Mouse (Mus musculus) limb, embryonic 11.5 days (tissue): ENCODE measurements around the gene Rfx8. TPM values are rescaled to one million over a fixed set of nuclear protein-coding genes. Genes with fewer than 3 reads are reported as not detected.
A peak's percentile ranks its signal among the peaks of the same experiment; 100 is the strongest.

Experiments
- ATAC-seq: fragments of 200-750 bp; cut with Nextera tagmentation; 2 replicates; pipeline ENCODE4 v1.8.0; 2017; ENCODE audit warnings: low read depth; ENCODE audit not compliant: insufficient number of reproducible peaks, low FRiP score, low TSS enrichment
- DNase-seq: peaks from one replicate; pipeline ENCODE4 v3.0.0-alpha.2; 2015; ENCODE audit warnings: low spot score
- H3K27ac ChIP-seq: fragments of 300-500 bp; sonication (generic); replicated peaks from 2 replicates; pipeline ENCODE4 v1.5.1; 2014; ENCODE audit warnings: low read depth, mild to moderate bottlenecking, low read length
- H3K27me3 ChIP-seq: fragments of 300-500 bp; sonication (generic); 2 replicates; pipeline ENCODE4 v1.6.1; 2014; ENCODE audit warnings: mild to moderate bottlenecking, low read length, mixed read lengths; ENCODE audit not compliant: control insufficient read depth, insufficient read depth
- H3K36me3 ChIP-seq: fragments of 300-500 bp; sonication (generic); 2 replicates; pipeline ENCODE4 v1.6.1; 2014; ENCODE audit warnings: mild to moderate bottlenecking, low read length, moderate library complexity, mixed read lengths; ENCODE audit not compliant: control insufficient read depth, insufficient read depth
- H3K4me1 ChIP-seq: fragments of 300-500 bp; sonication (generic); 2 replicates; pipeline ENCODE4 v1.6.1; 2014; ENCODE audit warnings: low read length, mixed read lengths; ENCODE audit not compliant: control insufficient read depth, insufficient read depth
- H3K4me2 ChIP-seq: fragments of 300-500 bp; sonication (generic); 2 replicates; pipeline ENCODE4 v1.6.1; 2014; ENCODE audit warnings: low read depth, mild to moderate bottlenecking, moderate library complexity; ENCODE audit not compliant: severe bottlenecking
- H3K4me3 ChIP-seq: fragments of 300-500 bp; sonication (generic); 2 replicates; pipeline ENCODE4 v1.5.1; 2014; ENCODE audit warnings: low read depth, low read length
- H3K9ac ChIP-seq: fragments of 300-500 bp; sonication (generic); 2 replicates; pipeline ENCODE4 v1.6.1; 2014; ENCODE audit warnings: mild to moderate bottlenecking, low read length
- H3K9me3 ChIP-seq: fragments of 300-500 bp; sonication (generic); 2 replicates; pipeline ENCODE4 v1.6.1; 2016; ENCODE audit warnings: low read length; ENCODE audit not compliant: control insufficient read depth
- WGBS: fragments of 180-500 bp; shearing (Covaris S2); extraction: QIAGEN DNeasy Blood & Tissue Kit; methylation state at CpG from one replicate; pipeline ENCODE4 v1.1.7; 2014; 5-methylcytosine and 5-hydroxymethylcytosine counted together
- polyA plus RNA-seq: library from polyadenylated mRNA; unstranded; fragments of >200 nt; fragmentation: Nextera tagmentation; extraction: Ambion mirVana; gene quantifications from 2 replicates; pipeline ENCODE4 v1.2.1, GENCODE M21; 2014

Gene Rfx8
- polyA plus RNA-seq, 1 experiment from 2014 or later, result 0.96 TPM

DNA sequence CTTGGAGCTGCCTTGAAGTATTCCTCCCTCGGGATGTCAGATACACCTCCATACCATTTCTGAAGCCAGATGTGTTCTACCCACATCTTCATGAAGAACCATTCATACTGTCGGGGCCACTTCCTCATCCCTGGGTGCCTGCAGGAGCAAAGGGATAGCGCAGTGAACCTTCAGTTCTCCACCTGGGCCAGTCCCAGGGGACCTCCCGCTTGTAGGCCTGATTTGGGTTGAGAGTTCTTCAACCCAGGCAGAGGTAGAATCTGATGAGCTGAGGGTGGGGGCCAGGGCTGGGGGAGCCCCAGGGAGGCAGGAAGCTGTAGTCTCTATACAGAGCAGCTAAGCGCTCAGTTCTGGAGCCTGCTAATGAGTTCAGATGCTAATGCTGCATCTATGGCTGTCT lies 97.7 kb downstream of the Rfx8 start:
- WGBS, result 94% methylated on average over 5 of the region's 5 CpGs
- ATAC-seq, result no peak
- H3K27me3 ChIP-seq, result no peaks in the 10 kb centered on the region
- H3K9ac ChIP-seq, result no peak overlapping the region
- 0 out of 2 replicates have a peak, but pooled peaks cover 2% of the 10 kb centered on the region for H3K4me1 ChIP-seq
- H3K36me3 ChIP-seq, result no peaks in the 10 kb centered on the region
- H3K4me3 ChIP-seq, result no peak overlapping the region
- no peak for DNase-seq
- H3K27ac ChIP-seq, result no peak overlapping the region
- H3K9me3 ChIP-seq, result no peaks in the 10 kb centered on the region
- H3K4me2 ChIP-seq, result no peak overlapping the region

DNA sequence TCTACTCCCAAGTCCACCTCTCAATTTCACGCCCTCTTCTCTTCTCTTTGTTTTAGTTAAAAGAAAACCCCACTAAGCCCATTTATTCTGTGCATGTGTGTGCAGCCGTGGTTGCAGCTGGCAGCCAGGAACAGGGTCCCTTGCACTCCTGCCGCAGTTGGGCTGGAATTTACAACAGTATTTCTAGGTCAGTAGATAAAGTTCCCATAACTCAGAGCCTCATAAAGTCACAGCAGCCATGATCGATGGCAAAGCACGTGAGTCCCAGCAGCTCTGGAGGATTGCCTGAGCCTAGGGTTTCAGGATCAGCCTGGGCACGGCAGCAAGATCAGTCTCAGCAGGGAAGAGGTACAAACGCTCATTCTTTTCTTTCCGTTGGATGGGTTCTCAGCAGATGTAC lies 102.3 kb downstream of the Rfx8 start:
- Histone ChIP-seq H3K9ac (no peak overlapping the region), H3K4me2 (no peak overlapping the region; the same call in 1 of the 2 replicates), H3K27me3 (no peaks in the 10 kb centered on the region), H3K27ac (no peak overlapping the region), H3K4me1 (peaks cover 11% of the 10 kb centered on the region), H3K36me3 (no peaks in the 10 kb centered on the region), H3K4me3 (no peak overlapping the region), H3K9me3 (no peaks in the 10 kb centered on the region)
- no peak for ATAC-seq
- 28% methylated on average over 8 of the region's 8 CpGs for WGBS
- DNase-seq, result peak; percentile 33

DNA sequence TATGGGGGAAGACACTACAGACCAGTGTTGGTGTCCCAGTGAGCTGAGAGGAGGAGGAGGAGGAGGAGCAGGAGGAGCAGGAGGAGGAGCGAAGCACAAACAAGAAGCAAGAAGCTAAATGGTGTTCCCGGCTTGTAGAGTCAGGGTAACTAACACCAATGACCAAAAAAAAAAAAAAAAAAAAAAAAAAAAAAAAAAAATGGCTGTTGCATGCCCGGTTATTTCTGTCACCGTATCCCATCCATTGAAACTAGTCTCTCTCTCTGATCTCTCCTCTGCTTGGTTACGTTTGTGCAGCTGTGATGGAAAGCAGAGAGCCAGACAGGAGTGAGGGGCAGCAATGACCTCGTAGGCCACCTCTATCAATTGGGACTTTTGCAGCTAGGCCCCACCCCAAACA lies 105.3 kb downstream of the Rfx8 start:
- DNase-seq (no peak), ATAC-seq (no peak)
- Histone ChIP-seq H3K27me3 (no peaks in the 10 kb centered on the region), H3K4me1 (peaks cover 11% of the 10 kb centered on the region), H3K36me3 (no peaks in the 10 kb centered on the region), H3K9ac (no peak overlapping the region), H3K4me3 (no peak overlapping the region), H3K9me3 (no peaks in the 10 kb centered on the region), H3K4me2 (no peak overlapping the region), H3K27ac (no peak overlapping the region)
- WGBS, result 75% methylated on average over 6 of the region's 6 CpGs

Other genes starting within 250 kb of the Rfx8 start
- 5.0 and 5.3 TPM in 2 replicates for gene Tbc1d8, start 242.2 kb downstream of the Rfx8 start, polyA plus RNA-seq
- 31.3 and 31.4 TPM in 2 replicates for gene Cnot11, start 186.0 kb downstream of the Rfx8 start, polyA plus RNA-seq
- gene Rnf149, start 143.6 kb downstream of the Rfx8 start, polyA plus RNA-seq, result 26.2 and 32.4 TPM in 2 replicates
- 0.10 TPM in 1 of 2 replicates, not detected in the other for gene Creg2, start 69.5 kb downstream of the Rfx8 start, polyA plus RNA-seq
- not detected in 2 replicates for gene Gm3646, start 84.3 kb upstream of the Rfx8 start, polyA plus RNA-seq
- gene Map4k4, start 179.9 kb upstream of the Rfx8 start, polyA plus RNA-seq, result 38.0 and 43.7 TPM in 2 replicates